Mouse (Mus musculus) midbrain, embryonic 11.5 days (tissue): ENCODE measurements around the gene Gm12184. TPM values are rescaled to one million over a fixed set of nuclear protein-coding genes. Genes with fewer than 3 reads are reported as not detected.
"Not testable (repeated sequence)": the region's sequence is repeated elsewhere in the genome, so short reads cannot be mapped to it uniquely, and the experiment has no call there.

Source experiments
- ATAC-seq: fragments of 200-750 bp; cut with Nextera tagmentation; 2 replicates; pipeline ENCODE4 v1.8.0; 2017; ENCODE audit warnings: moderate TSS enrichment, moderate library complexity; ENCODE audit not compliant: low FRiP score
- DNase-seq: peaks from one replicate; pipeline ENCODE4 v3.0.0; 2015; ENCODE audit warnings: low spot score; ENCODE audit errors: missing footprints
- H3K27ac ChIP-seq: fragments of 300-500 bp; sonication (generic); 2 replicates; pipeline ENCODE4 v1.5.1; 2014; ENCODE audit warnings: low read depth, low read length
- H3K27me3 ChIP-seq: fragments of 300-500 bp; sonication (generic); 2 replicates; pipeline ENCODE4 v1.6.1; 2014; ENCODE audit warnings: mild to moderate bottlenecking, low read length, moderate library complexity, mixed read lengths; ENCODE audit not compliant: control insufficient read depth, insufficient read depth
- H3K36me3 ChIP-seq: fragments of 300-500 bp; sonication (generic); 2 replicates; pipeline ENCODE4 v1.6.1; 2014; ENCODE audit warnings: mild to moderate bottlenecking, low read length, moderate library complexity, mixed read lengths; ENCODE audit not compliant: control insufficient read depth, insufficient read depth
- H3K4me1 ChIP-seq: fragments of 300-500 bp; sonication (generic); 2 replicates; pipeline ENCODE4 v1.6.1; 2014; ENCODE audit warnings: low read length; ENCODE audit not compliant: control insufficient read depth, insufficient read depth
- H3K4me2 ChIP-seq: fragments of 300-500 bp; sonication (generic); 2 replicates; pipeline ENCODE4 v1.6.1; 2014; ENCODE audit warnings: mild to moderate bottlenecking, moderate library complexity
- H3K4me3 ChIP-seq: fragments of 300-500 bp; sonication (generic); 2 replicates; pipeline ENCODE4 v1.5.1; 2014; ENCODE audit warnings: low read depth, low read length
- H3K9ac ChIP-seq: fragments of 300-500 bp; sonication (generic); 2 replicates; pipeline ENCODE4 v1.6.1; 2014; ENCODE audit warnings: low read length
- H3K9me3 ChIP-seq: fragments of 300-500 bp; sonication (generic); 2 replicates; pipeline ENCODE4 v1.6.1; 2016; ENCODE audit warnings: low read length; ENCODE audit not compliant: control insufficient read depth
- WGBS: fragments of 180-500 bp; shearing (Covaris S2); extraction: QIAGEN DNeasy Blood & Tissue Kit; methylation state at CpG from one replicate; pipeline ENCODE4 v1.1.7; 2014; 5-methylcytosine and 5-hydroxymethylcytosine counted together
- polyA plus RNA-seq: library from polyadenylated mRNA; unstranded; fragments of >200 nt; fragmentation: Nextera tagmentation; extraction: Ambion mirVana; gene quantifications from 2 replicates; pipeline ENCODE4 v1.2.1, GENCODE M21; 2014

The Gm12184 gene
- polyA plus RNA-seq, 1 experiment from 2014 or later: 11.5 TPM

- Histone ChIP-seq H3K9me3 (no peaks in the 10 kb centered on the region), H3K4me3 (no peak overlapping the region), H3K4me2 (no peak overlapping the region), H3K9ac (no peak overlapping the region), H3K27me3 (no peaks in the 10 kb centered on the region), H3K36me3 (no peaks in the 10 kb centered on the region), H3K27ac (no peak overlapping the region), H3K4me1 (peaks cover 3% of the 10 kb centered on the region; the same call in 1 of the 2 replicates)
- DNase-seq (peak; percentile 62), ATAC-seq (no peak)
- 87% methylated on average over 4 of the region's 4 CpGs for WGBS
Observed at GRCm38 (mm10) chr11:48851270-48851995, 25.0 kb upstream of the Gm12184 start.

- DNase-seq (peak; percentile 37), ATAC-seq (no peak)
- H3K4me1 ChIP-seq: peaks cover 3% of the 10 kb centered on the region; the same call in 1 of the 2 replicates
- no peak overlapping the region for H3K27ac ChIP-seq
- H3K9ac ChIP-seq: no peak overlapping the region
- no peak overlapping the region for H3K4me2 ChIP-seq
- no peaks in the 10 kb centered on the region for H3K9me3 ChIP-seq
- 72% methylated on average over 2 of the region's 2 CpGs for WGBS
- H3K4me3 ChIP-seq: no peak overlapping the region
- H3K27me3 ChIP-seq: no peaks in the 10 kb centered on the region
- H3K36me3 ChIP-seq: no peaks in the 10 kb centered on the region
Observed at GRCm38 (mm10) chr11:48850240-48850639, 23.8 kb upstream of the Gm12184 start.

GRCm38 (mm10) chr11:48846881-48847280, 20.4 kb upstream of the Gm12184 start:
- no peak overlapping the region for H3K9ac ChIP-seq
- H3K27ac ChIP-seq: no peak overlapping the region
- H3K9me3 ChIP-seq: no peaks in the 10 kb centered on the region
- 64% methylated on average over 5 of the region's 5 CpGs for WGBS
- no peaks in the 10 kb centered on the region for H3K36me3 ChIP-seq
- no peaks in the 10 kb centered on the region for H3K27me3 ChIP-seq
- no peak overlapping the region for H3K4me3 ChIP-seq
- no peaks in the 10 kb centered on the region for H3K4me1 ChIP-seq
- DNase-seq (no peak), ATAC-seq (no peak)
- no peak overlapping the region for H3K4me2 ChIP-seq

GRCm38 (mm10) chr11:48846362-48846761, 19.9 kb upstream of the Gm12184 start:
- H3K4me3 ChIP-seq, H3K27me3 ChIP-seq, ATAC-seq, H3K9me3 ChIP-seq, H3K27ac ChIP-seq, H3K4me1 ChIP-seq, H3K4me2 ChIP-seq, H3K9ac ChIP-seq, H3K36me3 ChIP-seq: not testable (repeated sequence)
- 79% methylated on average over 2 of the region's 2 CpGs for WGBS
- peak; percentile 72 for DNase-seq

- Histone ChIP-seq H3K27me3 (no peaks in the 10 kb centered on the region), H3K9me3 (no peaks in the 10 kb centered on the region), H3K4me2 (no peak overlapping the region), H3K27ac (no peak overlapping the region), H3K36me3 (no peaks in the 10 kb centered on the region), H3K4me3 (no peak overlapping the region), H3K4me1 (no peaks in the 10 kb centered on the region), H3K9ac (no peak overlapping the region)
- WGBS: 41% methylated on average over 13 of the region's 13 CpGs
- DNase-seq (peak; percentile 21), ATAC-seq (no peak)
Observed at GRCm38 (mm10) chr11:48845244-48845815, 18.9 kb upstream of the Gm12184 start.

GRCm38 (mm10) chr11:48844309-48844708, 17.9 kb upstream of the Gm12184 start:
- H3K27ac ChIP-seq: no peak overlapping the region
- WGBS: 53% methylated on average over 6 of the region's 6 CpGs
- no peak for ATAC-seq
- H3K4me2 ChIP-seq: no peak overlapping the region
- H3K4me3 ChIP-seq: no peak overlapping the region
- DNase-seq: peak; percentile 62
- peaks cover 2% of the 10 kb centered on the region; the same call in 1 of the 2 replicates for H3K27me3 ChIP-seq
- no peaks in the 10 kb centered on the region for H3K36me3 ChIP-seq
- H3K9ac ChIP-seq: no peak overlapping the region
- H3K4me1 ChIP-seq: no peaks in the 10 kb centered on the region
- no peaks in the 10 kb centered on the region for H3K9me3 ChIP-seq

- Histone ChIP-seq H3K36me3 (no peaks in the 10 kb centered on the region), H3K9me3 (no peaks in the 10 kb centered on the region), H3K9ac (no peak overlapping the region), H3K4me1 (peaks cover 5% of the 10 kb centered on the region), H3K27me3 (peaks cover 12% of the 10 kb centered on the region; the same call in 1 of the 2 replicates), H3K27ac (no peak overlapping the region), H3K4me2 (no peak overlapping the region), H3K4me3 (no peak overlapping the region)
- WGBS: 84% methylated on average over 11 of the region's 11 CpGs
- DNase-seq (no peak), ATAC-seq (no peak)
Observed at GRCm38 (mm10) chr11:48843202-48843601, 16.7 kb upstream of the Gm12184 start.

- Histone ChIP-seq H3K9ac (no peak overlapping the region), H3K4me2 (no peak overlapping the region), H3K4me3 (no peak overlapping the region), H3K27ac (no peak overlapping the region), H3K36me3 (no peaks in the 10 kb centered on the region), H3K4me1 (peaks cover 5% of the 10 kb centered on the region), H3K9me3 (no peaks in the 10 kb centered on the region), H3K27me3 (peaks cover 13% of the 10 kb centered on the region; the same call in 1 of the 2 replicates)
- 75% methylated on average over 4 of the region's 4 CpGs for WGBS
- ATAC-seq (no peak), DNase-seq (no peak)
Observed at GRCm38 (mm10) chr11:48842378-48842792, 15.9 kb upstream of the Gm12184 start.

GRCm38 (mm10) chr11:48841213-48841612, 14.8 kb upstream of the Gm12184 start:
- H3K9ac ChIP-seq: no peak overlapping the region
- 91% methylated on average over 5 of the region's 5 CpGs for WGBS
- no peak for ATAC-seq
- H3K36me3 ChIP-seq: no peaks in the 10 kb centered on the region
- DNase-seq: no peak
- no peak overlapping the region for H3K27ac ChIP-seq
- no peaks in the 10 kb centered on the region for H3K9me3 ChIP-seq
- H3K4me3 ChIP-seq: no peak overlapping the region
- H3K27me3 ChIP-seq: peaks cover 22% of the 10 kb centered on the region
- peaks cover 9% of the 10 kb centered on the region for H3K4me1 ChIP-seq
- no peak overlapping the region for H3K4me2 ChIP-seq
